Mouse (Mus musculus): ENCODE data around the gene Bbox1. TPM values are rescaled to one million over a fixed set of nuclear protein-coding genes. Genes with fewer than 3 reads are reported as not detected.
A peak's percentile ranks its signal among the peaks of the same experiment; 100 is the strongest.

Gene Bbox1
- total RNA-seq (2021), result under 1 TPM in 1 of 2 experiments, not detected in 1; 0.21 TPM
- long read RNA-seq, experiment 1, result 0 reads
- long read RNA-seq, experiment 2, result 0 reads

GRCm38 (mm10) chr2:110314509-110315155 lies at the start of gene Bbox1:
Bbox1 (minus strand) TSS chr2:110314560.
- DNase-seq (ENCODE audit: low spot score), result peak; percentile 38

- no peak for DNase-seq (ENCODE audit: low spot score)
Observed at GRCm38 (mm10) chr2:110363855-110364254, 49.5 kb upstream of the Bbox1 start.

GRCm38 (mm10) chr2:110362432-110363283 lies 48.3 kb upstream of the Bbox1 start, which contains the start of gene Fibin:
Fibin (minus strand) TSS chr2:110363183.
- peak; percentile 73 for DNase-seq (ENCODE audit: low spot score)

- no peak for DNase-seq (ENCODE audit: low spot score)
Observed at GRCm38 (mm10) chr2:110353302-110353970, 39.1 kb upstream of the Bbox1 start.

- no peak for DNase-seq (ENCODE audit: low spot score)
Observed at GRCm38 (mm10) chr2:110351843-110352251, 37.5 kb upstream of the Bbox1 start.

- DNase-seq (ENCODE audit: low spot score), result no peak
Observed at GRCm38 (mm10) chr2:110351406-110351805, 37.0 kb upstream of the Bbox1 start.

GRCm38 (mm10) chr2:110328953-110329352 lies 14.6 kb upstream of the Bbox1 start:
- no peak for DNase-seq (ENCODE audit: low spot score)

- DNase-seq (ENCODE audit: low spot score), result peak; percentile 35
Observed at GRCm38 (mm10) chr2:110319949-110320348, 5.6 kb upstream of the Bbox1 start.

- no peak for DNase-seq (ENCODE audit: low spot score)
Observed at GRCm38 (mm10) chr2:110319266-110319665, 4.9 kb upstream of the Bbox1 start.

GRCm38 (mm10) chr2:110318719-110319118 lies 4.4 kb upstream of the Bbox1 start:
- no peak for DNase-seq (ENCODE audit: low spot score)

GRCm38 (mm10) chr2:110316116-110316883 lies 1.9 kb upstream of the Bbox1 start:
- no peak for DNase-seq (ENCODE audit: low spot score)

GRCm38 (mm10) chr2:110314074-110314473 lies 286 bp downstream of the Bbox1 start:
- DNase-seq (ENCODE audit: low spot score), result no peak

GRCm38 (mm10) chr2:110313305-110313824 lies 995 bp downstream of the Bbox1 start:
- DNase-seq (ENCODE audit: low spot score), result no peak

- no peak for DNase-seq (ENCODE audit: low spot score)
Observed at GRCm38 (mm10) chr2:110305358-110306283, 8.7 kb downstream of the Bbox1 start.

GRCm38 (mm10) chr2:110302261-110302660 lies 12.1 kb downstream of the Bbox1 start:
- DNase-seq (ENCODE audit: low spot score), result no peak

GRCm38 (mm10) chr2:110301314-110301713 lies 13.0 kb downstream of the Bbox1 start:
- no peak for DNase-seq (ENCODE audit: low spot score)

GRCm38 (mm10) chr2:110294927-110295326 lies 19.4 kb downstream of the Bbox1 start:
- DNase-seq (ENCODE audit: low spot score), result no peak

GRCm38 (mm10) chr2:110287959-110288358 lies 26.4 kb downstream of the Bbox1 start:
- DNase-seq (ENCODE audit: low spot score), result no peak

GRCm38 (mm10) chr2:110285829-110286504 lies 28.4 kb downstream of the Bbox1 start:
- DNase-seq (ENCODE audit: low spot score), result no peak

Data from gastrocnemius, adult 18-20 months (tissue).